Mouse (Mus musculus) embryonic fibroblast, embryonic 13.5 days (primary cell): ENCODE data around the gene Amz2.

Experiments
- CTCF ChIP-seq: IDR thresholded peaks from 2 replicates; pipeline ENCODE4 v1.5.1; 2011; ENCODE audit warnings: mild to moderate bottlenecking, control low read depth, low read length, moderate library complexity, borderline replicate concordance; ENCODE audit not compliant: insufficient read depth
- POLR2A ChIP-seq: IDR thresholded peaks from 2 replicates; pipeline ENCODE4 v1.6.1; 2011; ENCODE audit warnings: low read depth, mild to moderate bottlenecking, control low read depth, low read length, moderate library complexity

- no peak for TF ChIP-seq CTCF
- no peak for TF ChIP-seq POLR2A
Measured at GRCm38 (mm10) chr11:109391200-109391599, 34.5 kb upstream of the Amz2 start.
